Mouse (Mus musculus): ENCODE data around the gene Ubtf. TPM values are rescaled to one million over a fixed set of nuclear protein-coding genes. Genes with fewer than 3 reads are reported as not detected.

The Ubtf gene
- polyA plus RNA-seq, 1 experiment: 80.5 TPM

DNA sequence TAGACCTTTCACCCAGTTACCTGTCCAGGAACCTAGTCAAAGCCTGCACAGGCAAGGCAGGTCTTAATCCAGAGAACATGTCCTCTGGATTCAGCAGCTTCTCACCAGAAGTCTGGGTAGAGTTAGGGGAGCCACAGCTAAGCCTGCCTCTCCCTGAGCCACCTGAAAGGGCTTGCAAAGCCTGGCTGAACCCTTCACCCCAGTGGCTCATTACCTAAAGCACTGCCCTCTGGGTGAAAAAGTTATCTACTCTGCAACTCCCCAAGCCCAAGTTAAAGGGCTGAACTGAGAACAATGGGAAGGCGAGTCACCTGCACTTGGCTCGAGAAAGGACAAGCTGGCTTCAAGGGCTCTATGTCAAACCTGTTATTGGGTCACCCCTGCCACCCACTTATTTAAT is 15.4 kb downstream of the Ubtf start:
- TF ChIP-seq CTCF (IDR thresholded peaks at IDR 0.05; ENCODE audit: borderline replicate concordance, extremely low read depth, insufficient read depth, insufficient read length) (no peak), POLR2A (IDR thresholded peaks at IDR 0.05; ENCODE audit: borderline replicate concordance, extremely low read depth, insufficient read depth, insufficient read length, poor library complexity, severe bottlenecking) (no peak)

DNA sequence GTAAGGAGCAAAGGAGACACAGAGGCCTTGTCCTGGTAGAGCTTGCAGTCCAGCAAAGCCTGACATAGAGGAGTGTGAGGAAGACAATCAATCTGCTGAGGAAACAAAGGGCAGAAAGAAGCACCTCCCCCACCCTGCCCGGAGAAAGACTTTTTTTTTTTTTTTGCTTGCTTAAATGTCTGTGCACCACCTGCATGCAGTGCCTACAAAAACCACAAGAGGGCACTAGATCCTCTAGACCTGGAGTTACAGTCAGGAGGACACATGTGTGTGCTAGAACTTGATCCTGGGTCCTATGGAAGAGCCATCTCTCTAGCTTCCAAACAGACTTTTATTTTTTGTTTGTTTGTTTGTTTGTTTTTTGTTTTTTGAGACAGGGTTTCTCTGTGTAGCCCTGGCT is 19.7 kb downstream of the Ubtf start:
- TF ChIP-seq CTCF (IDR thresholded peaks at IDR 0.05; ENCODE audit: borderline replicate concordance, extremely low read depth, insufficient read depth, insufficient read length) (peak; percentile 55; the same call in 1 of the 2 replicates), POLR2A (IDR thresholded peaks at IDR 0.05; ENCODE audit: borderline replicate concordance, extremely low read depth, insufficient read depth, insufficient read length, poor library complexity, severe bottlenecking) (no peak)
- DNase-seq (ENCODE audit: low read depth): peak; percentile 70

More for the DNA sequence above, 15.4 kb downstream of the Ubtf start:
- no peak for DNase-seq (ENCODE audit: low read depth)

DNA sequence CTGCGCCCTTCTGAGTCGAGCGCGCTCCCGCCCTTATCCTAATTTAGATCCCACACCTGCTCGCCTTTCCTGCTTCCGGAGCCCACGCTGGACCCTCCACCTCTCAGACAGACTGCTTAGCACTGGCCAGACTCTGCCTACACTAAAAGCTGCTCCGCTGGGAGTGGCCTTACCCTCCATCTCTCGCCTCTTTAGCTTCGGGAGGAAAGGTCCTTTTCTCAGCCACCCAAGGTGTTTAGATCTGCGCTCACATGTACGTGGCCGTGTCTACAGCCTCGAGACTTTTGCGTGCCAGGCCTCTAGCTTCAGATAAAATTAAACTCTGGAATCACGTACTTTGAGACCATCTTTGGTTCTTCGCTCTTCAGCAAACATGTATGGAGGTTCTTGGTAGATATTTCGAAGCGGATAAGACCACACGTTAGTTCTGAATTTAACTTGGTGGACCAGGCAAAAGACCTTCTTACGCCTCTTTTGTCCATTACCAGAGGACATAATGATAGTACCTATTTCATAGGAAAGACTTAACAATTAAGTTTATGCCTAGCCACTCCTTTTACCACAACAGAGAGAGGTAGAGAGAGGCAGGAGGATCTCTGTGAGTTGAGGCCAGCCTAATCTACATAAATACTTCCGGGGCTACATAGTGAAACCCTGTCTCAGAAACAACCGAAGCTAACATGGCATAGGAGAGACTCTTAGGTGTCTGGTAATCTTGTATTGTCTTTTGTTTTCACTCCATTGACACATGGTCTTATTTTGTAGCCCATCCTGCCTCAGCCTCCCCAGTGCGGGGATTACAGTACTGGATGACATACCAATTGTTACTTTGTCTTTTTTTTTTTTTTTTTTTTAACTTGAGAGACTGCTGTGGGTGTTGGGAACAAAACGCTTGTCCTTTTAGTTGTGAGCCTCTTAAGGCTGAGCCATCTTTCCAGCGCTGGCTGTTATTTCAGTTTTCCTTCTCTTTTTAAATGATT is 21.7 kb downstream of the Ubtf start:
- TF ChIP-seq POLR2A (IDR thresholded peaks at IDR 0.05; ENCODE audit: borderline replicate concordance, extremely low read depth, insufficient read depth, insufficient read length, poor library complexity, severe bottlenecking) (no peak), CTCF (IDR thresholded peaks at IDR 0.05; ENCODE audit: borderline replicate concordance, extremely low read depth, insufficient read depth, insufficient read length) (no peak)
- no peak for DNase-seq (ENCODE audit: low read depth)

DNA sequence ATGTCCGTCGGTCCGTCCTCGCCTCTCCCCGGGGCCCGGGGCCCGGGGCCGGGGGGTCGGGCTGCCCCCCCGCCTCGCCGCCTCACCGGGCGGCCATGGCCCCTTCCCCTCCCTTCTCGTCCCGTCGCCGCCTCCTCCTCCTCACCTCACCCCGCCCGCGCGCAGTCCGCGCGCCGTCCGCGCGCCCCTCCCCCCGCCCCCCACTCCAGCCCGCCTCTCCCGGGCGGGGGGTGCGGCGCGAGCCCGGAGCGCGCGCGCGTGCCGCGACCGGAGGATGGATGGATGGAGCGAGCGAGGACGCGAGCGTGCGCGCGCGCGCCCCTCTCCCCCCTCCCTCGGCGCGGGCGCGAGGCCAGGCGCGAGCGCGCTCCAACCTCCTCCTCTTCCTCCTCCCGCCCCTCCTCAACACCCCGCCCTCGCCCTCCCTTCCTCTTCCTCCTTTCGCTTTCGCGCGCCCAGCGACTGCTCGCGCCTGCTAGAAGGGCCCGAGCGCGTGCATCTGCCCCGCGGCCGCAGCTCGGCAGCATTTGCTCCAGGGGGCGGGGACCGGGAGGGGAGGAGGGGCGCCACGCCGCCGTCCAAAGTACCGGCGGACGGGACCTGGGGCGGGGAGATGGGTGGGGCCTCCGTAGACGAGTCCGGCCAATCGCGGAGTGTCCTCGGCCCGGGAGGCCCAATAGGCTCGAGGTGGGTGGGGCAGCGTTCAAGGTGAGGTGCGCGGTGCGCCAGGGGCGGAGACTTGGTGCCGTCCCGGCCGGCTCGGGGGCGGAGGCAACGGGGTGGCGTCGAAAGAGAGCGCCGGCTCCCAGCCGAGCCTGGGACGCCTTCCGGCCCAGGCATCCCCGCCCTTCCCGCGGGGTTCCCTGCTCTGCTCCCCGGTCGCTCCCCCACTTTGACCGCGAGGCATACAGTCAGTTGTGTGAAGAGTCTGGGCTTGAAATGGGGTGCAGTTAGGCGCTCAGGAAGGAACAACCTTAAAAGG is 22.8 kb downstream of the Ubtf start, which contains the start of gene Atxn7l3:
TSS of gene Atxn7l3 (minus strand) at position 141 of the 982 bp plus-strand sequence.
- DNase-seq (ENCODE audit: low read depth): peak; percentile 99
- TF ChIP-seq CTCF (IDR thresholded peaks at IDR 0.05; ENCODE audit: borderline replicate concordance, extremely low read depth, insufficient read depth, insufficient read length) (no peak), POLR2A (IDR thresholded peaks at IDR 0.05; ENCODE audit: borderline replicate concordance, extremely low read depth, insufficient read depth, insufficient read length, poor library complexity, severe bottlenecking) (peak; percentile 92)

DNA sequence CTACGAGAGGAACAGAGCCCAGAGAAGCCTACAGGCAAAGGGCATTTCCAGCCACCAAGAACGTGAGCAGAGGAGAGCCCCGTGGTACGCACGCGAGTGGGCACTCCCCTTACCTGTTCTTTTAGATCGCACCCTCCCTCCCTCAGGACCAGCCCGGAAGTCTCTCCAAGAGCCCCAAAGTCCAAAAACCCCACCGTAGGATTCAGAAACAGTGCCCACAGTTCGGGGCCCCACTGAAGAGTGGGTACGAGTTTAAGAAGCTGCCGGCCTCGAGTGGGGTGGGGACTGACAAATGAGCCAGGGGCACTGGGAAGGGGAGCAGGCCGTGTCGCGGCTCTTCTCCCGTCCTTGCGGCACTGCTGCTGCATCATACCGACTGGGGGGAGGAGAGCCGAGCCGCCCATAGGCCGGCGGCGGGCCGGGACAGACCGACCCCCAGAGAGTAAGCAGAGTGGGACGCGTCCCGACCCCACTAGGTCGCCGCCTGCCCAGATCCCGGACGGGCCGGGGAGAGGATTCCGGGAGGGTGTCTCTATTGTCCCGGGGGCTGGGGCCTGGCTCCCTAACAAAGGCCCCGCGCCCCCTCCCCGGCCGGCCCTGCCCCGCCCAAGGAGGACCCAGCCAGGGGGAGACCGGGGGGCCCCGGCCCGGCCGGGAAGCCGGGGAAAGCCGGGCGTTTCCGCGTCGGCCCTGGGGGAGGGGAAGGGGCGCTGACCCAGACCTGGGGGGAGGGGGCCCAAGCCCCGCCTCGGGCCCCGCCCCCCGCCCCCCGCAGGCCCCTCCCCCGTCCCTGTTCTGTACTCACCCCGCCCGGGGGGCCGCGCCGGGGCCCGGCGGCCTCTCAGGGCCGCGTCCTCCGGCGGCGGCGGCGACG is 23.7 kb downstream of the Ubtf start:
- TF ChIP-seq POLR2A (IDR thresholded peaks at IDR 0.05; ENCODE audit: borderline replicate concordance, extremely low read depth, insufficient read depth, insufficient read length, poor library complexity, severe bottlenecking): peak; percentile 15; the same call in 1 of the 2 replicates
- no peak for TF ChIP-seq CTCF (IDR thresholded peaks at IDR 0.05; ENCODE audit: borderline replicate concordance, extremely low read depth, insufficient read depth, insufficient read length)
- peak; percentile 78 for DNase-seq (ENCODE audit: low read depth)

DNA sequence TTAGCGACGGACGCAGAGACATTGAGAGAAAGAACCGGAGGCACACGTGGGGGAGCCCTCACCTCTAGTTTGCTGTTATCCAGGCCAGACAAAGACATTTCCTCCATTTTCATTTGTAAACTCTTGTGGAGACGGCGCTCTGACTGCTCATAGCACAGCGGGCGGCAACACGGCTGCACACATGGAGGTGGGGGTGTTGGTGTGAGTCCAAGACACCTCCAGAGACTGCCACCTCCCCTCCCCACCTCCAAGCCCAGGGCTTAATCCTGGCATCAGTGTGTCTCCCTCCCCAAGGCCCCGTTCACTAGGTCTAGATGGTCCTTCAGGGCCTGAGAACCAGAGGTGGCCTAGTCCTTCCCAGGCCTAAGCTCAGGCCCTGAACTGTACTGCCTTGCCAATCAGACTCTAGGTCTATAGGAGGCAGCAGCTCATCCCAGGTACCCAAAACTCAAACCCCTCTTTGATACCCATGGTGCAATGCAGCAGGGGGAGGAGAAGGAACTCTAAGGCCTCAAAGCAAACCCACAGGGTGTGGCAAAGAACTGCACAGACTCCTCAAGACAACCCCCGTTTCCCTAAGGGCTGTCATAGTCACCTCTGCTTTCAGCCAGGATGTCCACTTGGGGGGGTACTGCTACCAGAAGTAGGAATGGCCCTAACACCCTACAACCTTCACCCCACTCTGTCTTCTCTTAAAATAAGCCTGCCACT is 24.5 kb downstream of the Ubtf start:
- TF ChIP-seq POLR2A (IDR thresholded peaks at IDR 0.05; ENCODE audit: borderline replicate concordance, extremely low read depth, insufficient read depth, insufficient read length, poor library complexity, severe bottlenecking): no peak
- no peak for TF ChIP-seq CTCF (IDR thresholded peaks at IDR 0.05; ENCODE audit: borderline replicate concordance, extremely low read depth, insufficient read depth, insufficient read length)
- DNase-seq (ENCODE audit: low read depth): peak; percentile 45

DNA sequence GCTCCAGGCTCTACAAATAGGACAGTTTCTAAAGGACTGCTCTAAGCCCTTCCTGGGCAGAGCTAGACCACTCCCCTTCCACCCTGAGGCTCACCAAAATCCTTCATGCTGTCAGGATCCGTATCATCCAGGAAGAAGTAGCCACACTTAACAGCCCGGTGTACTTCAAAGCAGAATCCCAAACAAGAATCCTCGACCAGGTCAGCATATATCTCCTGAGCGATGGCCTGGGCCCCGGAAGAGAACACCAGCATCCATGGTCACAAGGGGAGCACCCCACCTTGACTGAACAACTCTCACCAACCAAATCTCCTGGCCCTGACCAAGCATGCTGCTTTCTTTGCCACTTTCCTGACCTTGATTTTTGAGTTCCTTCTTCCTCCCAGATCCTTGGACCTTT is 25.1 kb downstream of the Ubtf start:
- DNase-seq (ENCODE audit: low read depth): no peak
- no peak for TF ChIP-seq CTCF (IDR thresholded peaks at IDR 0.05; ENCODE audit: borderline replicate concordance, extremely low read depth, insufficient read depth, insufficient read length)
- no peak for TF ChIP-seq POLR2A (IDR thresholded peaks at IDR 0.05; ENCODE audit: borderline replicate concordance, extremely low read depth, insufficient read depth, insufficient read length, poor library complexity, severe bottlenecking)

DNA sequence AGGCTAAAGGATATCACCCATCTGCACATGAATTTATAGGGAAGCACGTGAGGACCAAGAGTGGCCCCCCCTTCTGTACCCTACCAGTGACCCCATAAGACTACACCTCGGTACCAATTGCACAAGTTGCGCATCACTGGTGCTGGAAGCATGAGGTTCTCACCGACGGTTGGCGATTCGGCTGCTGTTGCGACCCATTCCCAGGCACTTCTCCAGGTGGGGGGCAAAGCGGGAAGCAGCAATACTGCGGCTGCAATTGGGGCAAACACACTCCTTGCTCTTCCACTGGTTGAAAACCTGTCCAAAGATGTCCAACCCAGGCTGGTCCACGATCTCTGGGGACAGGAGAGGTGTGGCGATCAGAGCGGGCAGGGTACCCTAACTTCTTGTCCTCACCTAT is 25.6 kb downstream of the Ubtf start:
- TF ChIP-seq POLR2A (IDR thresholded peaks at IDR 0.05; ENCODE audit: borderline replicate concordance, extremely low read depth, insufficient read depth, insufficient read length, poor library complexity, severe bottlenecking) (no peak), CTCF (IDR thresholded peaks at IDR 0.05; ENCODE audit: borderline replicate concordance, extremely low read depth, insufficient read depth, insufficient read length) (no peak)
- no peak for DNase-seq (ENCODE audit: low read depth)

DNA sequence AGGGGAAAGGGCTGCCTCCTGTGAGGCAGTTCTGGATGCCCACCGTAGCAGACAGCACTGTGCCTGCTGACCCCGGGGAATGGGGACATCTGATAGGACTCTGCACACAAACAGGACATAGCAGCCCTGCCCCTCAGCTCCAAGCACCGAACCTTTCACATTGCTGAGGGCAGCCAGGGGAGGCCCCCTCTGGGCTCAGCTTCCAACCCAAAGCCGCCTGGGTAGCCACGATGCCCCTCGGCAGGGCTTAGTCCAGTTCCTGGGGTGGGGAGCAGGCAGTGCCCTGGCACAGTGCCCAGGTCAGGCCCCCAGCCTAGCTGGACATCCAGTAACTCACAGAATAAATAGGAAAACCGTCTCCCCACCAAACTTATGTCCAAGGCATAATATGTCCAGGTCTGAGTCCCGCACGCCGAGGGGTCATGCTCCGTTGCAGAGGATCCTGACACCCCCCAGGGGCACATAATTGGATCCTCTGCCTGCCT is 28.4 kb downstream of the Ubtf start:
- no peak for DNase-seq (ENCODE audit: low read depth)
- no peak for TF ChIP-seq CTCF (IDR thresholded peaks at IDR 0.05; ENCODE audit: borderline replicate concordance, extremely low read depth, insufficient read depth, insufficient read length)
- no peak for TF ChIP-seq POLR2A (IDR thresholded peaks at IDR 0.05; ENCODE audit: borderline replicate concordance, extremely low read depth, insufficient read depth, insufficient read length, poor library complexity, severe bottlenecking)

Data from brain, embryonic 14.5 days (tissue).